Mouse (Mus musculus) heart, postnatal 14 days (tissue): ENCODE measurements at regions not wholly inside any gene's neighbourhood (a gene's known extent, or its start where the extent isn't known, plus 50 kb on each side); places are given as distances from the start of the nearest gene placed in this dataset.

Source experiments
- DNase-seq, 2 experiments: peaks; one replicate each; pipeline ENCODE4 v3.0.0; 2021 to 2022
- intact Hi-C: fragments of 180-260 bp; cut with DNase I; formaldehyde crosslinking; loops from one replicate; pipeline ENCODE4 v1.15.1; 2025

DNA sequence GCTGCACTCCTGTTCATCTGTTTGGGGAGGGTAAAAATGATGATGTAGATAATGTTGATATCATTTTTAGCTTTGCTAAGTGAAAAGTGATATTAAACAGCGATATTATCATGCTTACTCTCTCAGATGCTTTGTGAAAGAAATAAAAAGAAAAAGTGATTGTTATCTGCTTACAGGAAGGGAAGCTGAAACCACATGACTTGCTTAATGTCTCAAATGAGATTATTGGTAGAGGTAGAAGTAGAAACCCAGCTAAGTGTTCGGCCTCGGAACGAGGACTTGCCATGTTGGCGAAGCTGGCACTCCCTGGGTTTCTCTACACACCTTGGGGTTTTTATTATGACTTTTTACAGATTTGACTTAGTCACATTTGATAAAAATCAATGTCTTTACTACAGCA lies 200.1 kb upstream of the Tank start:
- DNase-seq = no peak
- intact Hi-C loops = no loop called here

DNA sequence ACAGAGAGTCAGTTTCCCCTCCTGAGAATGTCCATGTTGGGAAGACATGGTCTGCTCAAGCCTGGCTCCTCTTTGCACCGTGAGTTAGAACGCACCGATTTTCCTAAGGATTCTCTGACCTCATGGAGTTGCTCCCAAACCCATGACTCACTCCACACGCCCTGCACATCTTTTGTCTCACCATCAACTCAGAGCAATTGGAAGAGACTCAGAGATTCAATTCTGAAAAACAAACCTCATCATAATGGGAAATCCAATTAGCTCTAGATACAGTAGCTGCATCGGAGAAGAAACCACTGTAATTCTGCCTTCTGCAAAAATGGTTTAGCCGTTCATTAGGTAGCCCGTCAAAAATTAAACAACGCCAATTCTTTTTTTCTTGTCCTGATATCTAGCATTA lies 200.6 kb upstream of the Tank start:
- intact Hi-C loops = no loop called here

DNA sequence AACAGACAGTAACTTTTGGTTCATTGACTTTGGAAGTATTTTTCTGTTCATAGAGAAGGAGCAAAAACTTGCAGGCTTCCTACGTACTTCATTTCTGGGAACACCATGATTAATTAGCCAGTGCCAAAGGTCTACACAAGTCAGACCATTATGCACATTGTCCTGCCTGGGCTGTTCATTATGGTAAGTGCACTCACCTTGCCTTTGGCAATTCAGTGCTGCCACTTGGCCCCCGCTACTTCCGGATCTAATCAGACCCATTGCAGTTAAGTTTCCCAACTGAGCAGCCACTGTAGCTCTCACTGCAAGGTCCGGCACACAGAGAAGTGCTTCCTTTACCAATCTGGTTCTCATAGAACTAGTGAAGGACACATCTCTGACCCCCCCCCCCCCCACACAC lies 215.8 kb upstream of the Tank start:
- DNase-seq = no peak
- intact Hi-C loops = no loop called here

More for the DNA sequence above, 200.6 kb upstream of the Tank start:
- DNase-seq = no peak

DNA sequence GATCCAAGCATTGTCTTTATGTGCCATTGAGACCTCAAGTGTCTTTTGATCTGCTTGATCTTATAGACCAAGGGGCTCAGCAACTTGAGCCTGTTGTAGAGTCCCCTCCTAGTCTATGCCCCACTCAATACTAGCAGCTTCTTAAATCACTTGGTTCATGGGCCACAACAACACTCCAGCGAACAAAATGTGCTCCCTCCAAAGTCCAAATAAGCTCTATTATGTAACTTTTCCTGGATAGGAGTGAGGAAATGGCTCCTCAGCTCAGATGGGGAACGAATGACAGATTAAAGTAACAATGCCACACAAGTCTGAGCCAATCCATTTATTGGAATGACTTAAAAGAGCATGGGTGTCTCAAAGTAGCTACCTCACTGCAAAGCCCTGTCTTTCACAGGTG lies 217.0 kb upstream of the Tank start:
- no peak for DNase-seq

DNA sequence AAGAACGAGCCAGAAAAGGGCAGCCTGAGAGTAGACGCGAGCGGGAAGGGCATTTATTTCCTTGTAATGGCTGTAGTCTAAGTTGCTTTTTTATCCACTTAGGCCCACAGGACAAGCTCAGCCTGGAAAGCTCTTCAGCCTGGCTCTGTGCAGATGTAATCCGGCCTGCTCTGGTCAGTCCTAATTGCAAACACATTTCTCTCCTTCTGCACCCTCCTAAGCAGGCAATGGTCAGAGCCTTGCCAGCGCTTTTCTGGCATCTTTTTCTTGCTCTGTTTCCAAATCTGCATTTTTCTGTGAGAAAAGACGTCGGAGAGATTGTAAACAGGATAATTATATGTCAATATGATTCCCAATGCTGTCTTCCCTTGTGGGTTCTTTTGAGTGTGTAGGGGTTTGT lies 224.3 kb upstream of the Tank start:
- intact Hi-C loops = no loop called here
- peak; percentile 17 to 18 for DNase-seq

More for the DNA sequence above, 217.0 kb upstream of the Tank start:
- intact Hi-C loops = no loop called here

DNA sequence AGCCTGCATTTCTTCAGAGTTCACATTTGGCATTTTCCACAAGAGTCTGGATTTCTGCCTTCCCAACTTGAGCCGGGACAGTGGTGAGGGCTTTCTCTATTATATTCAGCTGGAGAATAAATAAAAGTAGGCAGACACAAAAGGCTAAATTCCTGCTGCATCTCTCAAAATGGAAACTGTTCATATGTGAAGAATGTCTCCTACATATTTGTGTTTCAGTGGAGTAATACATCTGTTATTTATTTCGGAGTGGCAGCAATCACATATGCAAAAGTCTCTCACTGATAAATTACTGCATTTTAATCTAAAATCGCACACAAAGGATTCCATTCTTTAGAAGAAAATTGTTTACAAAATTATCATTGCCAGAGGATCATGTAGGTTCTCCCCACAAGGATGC lies 230.9 kb upstream of the Tank start:
- DNase-seq = no peak
- intact Hi-C loops = no loop called here

DNA sequence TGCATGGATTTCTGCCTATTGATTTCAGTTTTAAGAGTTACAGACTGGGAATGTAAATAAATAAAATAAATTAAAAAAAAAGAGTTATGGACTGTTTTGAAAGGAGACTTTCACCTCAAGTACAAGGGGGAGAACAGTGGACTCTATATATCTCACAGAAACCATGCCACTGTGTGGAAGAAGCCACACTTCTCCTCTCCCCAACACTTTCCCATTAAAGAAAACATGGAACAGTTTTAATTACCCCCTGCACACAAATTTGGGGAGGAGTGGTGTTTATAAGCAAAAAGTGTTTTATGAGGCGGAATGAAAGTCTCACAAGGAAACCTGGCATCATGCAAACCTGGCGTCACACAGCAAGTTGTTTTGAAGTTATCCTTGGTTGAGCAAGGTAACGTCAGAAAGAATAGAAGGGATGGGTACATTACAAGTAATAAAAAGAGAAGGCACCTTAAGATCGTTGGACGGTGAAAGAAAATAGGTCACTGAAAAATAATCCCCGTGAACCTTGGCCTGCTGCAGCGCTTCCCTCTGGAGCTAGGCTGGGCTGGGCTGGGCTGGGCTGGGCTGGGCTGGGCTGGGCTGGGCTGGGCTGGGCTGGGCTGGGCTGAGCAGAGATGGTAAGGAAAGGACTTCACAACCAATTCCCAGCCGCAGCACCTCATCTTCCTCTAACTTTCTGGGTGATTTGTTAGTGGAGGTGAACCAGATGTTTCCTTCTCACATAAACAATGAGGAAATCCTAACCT lies 232.2 kb upstream of the Tank start:
- intact Hi-C loops = no loop called here
- no peak for DNase-seq

DNA sequence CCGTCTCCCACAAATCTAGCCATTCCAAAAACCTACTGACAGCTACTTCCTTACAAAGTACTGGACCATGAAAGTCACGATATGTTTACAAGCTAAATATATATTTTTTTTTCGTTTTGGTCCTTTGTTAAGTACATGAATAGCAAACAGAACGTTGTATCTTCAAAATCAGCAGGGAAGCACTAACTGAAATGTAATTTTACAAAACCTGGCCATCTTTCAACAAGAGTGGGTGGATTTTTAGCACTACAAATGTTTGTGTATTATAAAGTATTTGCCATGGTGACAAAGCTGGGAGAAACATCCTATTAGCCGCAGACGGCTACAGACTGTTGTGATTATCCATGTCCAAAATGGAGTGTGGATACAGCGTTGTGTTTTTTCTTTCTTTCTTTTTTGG lies 233.1 kb upstream of the Tank start:
- intact Hi-C loops = no loop called here
- no peak for DNase-seq

DNA sequence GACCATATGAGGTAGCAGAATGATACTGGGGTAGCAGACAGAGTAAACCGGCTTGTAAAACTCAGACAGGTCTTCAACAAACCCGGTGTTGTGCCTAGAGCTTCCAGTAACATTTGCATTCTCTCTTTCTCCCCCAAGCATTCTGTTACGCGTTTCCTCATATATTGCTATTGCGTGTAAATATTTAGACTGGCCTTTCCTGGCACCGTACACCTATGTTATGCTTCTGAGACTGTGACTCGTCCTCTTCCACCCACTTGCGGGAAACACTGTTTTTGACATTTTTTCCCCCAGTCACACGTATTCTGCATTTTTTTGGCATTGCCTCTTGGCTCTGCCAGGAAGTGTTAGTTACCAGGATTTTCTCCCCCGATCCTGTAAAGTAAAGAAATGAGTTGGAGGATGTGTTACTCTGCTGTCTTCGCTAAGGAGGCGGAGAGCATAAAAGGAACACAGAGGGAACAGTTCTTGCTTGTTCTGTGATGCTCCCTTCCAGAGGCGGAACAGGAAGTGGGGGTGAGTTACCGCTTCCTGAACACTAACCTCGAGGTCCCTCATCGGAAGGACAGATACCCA lies 233.7 kb upstream of the Tank start:
- intact Hi-C loops = no loop called here
- DNase-seq = peak in 1 of 2 experiments; percentile 15

DNA sequence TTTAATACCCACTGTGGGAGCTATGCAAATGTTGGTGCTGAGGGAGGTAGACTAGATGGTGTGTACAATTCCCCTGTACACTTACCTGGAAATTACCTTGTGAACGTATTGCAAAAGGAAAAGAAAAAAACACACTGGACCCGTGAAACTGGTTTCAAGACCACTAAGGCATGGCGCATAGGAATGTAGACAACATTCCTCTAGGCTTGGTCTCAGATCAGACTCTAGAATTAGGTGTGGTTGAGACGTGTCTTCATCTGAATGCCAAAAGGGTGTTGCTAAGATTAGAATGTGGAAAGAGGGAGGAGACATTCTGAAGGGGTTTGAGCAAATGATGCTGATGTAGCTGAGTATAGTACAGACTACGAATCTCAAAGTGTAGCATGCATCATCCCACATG lies 237.1 kb upstream of the Tank start:
- intact Hi-C loops = no loop called here
- DNase-seq = no peak

DNA sequence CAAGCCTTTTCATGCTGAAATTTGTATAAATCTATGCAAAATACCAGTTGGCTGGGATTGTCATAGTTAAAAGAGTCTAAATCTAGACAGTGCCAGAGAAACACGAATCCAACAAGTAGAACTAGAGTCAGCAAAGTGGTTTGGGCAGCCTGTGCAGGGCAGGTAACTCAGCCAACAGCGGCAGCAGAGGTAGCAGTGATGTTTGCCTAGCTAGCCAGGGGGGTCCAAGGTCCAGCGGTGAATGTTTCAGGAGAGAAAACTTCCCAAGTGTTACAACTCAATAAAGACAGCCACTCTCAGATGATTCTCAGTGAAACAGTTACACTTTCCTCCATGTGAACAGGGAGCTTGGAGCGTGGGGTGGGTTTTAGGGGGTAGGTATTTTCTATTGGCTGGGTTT lies 259.2 kb upstream of the Tank start:
- no peak for DNase-seq
- intact Hi-C loops = no loop called here

DNA sequence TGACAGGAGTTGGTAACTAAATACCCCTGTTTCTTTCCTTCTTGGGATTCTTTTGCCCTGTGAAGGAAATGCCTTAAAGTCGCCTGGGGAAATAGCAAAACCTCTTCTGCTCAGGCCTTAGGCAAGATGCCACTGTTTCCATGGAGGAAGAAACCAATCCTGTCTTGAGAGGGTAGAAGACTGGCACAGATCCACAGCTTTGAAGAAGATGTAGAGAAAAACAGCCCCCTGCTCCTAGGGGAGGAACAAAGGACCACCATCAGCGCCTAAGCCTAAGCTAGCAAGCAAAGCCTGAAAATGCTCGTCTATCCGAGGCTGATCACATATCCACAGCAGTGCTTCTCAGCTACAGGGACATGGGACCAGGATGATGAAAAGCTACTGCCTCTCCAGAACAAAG lies 268.0 kb upstream of the Tank start:
- DNase-seq = no peak
- intact Hi-C loops = no loop called here

DNA sequence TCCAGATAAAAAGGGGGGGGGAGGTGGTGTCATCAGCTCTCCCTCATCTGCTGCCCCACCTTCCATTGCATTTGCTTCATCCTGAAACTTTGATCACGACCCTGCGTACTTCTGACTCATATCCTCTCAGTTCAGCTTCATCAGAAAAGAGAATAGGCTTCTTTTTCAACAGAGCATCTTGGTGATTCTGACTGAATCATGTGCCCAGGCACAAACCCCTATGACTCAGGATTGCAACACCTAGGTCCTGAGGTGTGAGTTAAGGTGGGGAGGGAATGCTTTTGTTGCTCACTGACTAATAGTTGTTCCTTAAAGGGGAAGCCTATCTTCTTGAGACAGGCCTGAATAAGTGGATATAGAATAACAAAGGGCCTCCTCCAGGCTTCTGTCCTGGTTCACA lies 269.2 kb upstream of the Tank start:
- no peak for DNase-seq
- intact Hi-C loops = no loop called here

DNA sequence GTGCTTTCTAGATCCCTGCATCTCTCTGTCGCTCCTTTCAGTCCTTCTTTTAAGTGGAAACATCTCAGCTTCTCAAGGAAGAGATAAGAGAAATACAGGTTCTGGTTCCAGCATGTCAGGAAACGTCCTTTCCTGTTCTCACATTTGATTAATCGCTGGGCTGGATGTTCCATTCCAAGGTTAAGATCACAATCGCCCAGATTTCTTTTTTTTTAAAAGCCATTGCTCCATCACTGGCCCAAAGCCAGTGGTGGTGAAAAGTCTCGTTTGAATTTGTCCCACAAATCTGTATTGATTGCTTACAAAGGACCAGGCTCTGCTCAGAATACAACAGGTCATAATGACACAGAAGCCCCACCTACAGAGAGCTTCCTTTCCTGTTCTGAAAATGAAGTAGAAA lies 281.2 kb upstream of the Tank start:
- intact Hi-C loops = loop anchor here (5.0 kb wide), 1 partner anchor 105 kb away; no protein-coding TSS in a partner anchor
- DNase-seq = no peak

DNA sequence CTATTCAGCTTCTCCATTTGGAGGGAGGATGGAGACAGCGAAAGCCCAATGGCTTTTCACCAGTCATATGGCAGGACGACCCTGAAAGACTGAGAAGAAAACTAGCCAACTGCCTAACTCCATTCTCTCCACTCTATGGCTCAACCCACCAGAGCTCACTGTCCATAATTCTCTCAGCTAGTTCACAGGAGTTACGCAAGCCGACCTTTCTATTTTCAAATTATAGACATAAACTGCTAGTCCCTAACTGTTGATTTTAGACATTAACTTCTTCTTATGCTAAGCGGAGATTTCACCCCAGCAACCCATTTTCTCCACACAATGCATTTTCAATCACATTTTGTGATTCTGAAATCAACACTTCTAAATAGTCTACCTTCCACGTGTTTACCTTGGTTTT lies 281.8 kb upstream of the Tank start:
- no peak for DNase-seq
- intact Hi-C loops = loop anchor here (5.0 kb wide), 1 partner anchor 106 kb away; no protein-coding TSS in a partner anchor

DNA sequence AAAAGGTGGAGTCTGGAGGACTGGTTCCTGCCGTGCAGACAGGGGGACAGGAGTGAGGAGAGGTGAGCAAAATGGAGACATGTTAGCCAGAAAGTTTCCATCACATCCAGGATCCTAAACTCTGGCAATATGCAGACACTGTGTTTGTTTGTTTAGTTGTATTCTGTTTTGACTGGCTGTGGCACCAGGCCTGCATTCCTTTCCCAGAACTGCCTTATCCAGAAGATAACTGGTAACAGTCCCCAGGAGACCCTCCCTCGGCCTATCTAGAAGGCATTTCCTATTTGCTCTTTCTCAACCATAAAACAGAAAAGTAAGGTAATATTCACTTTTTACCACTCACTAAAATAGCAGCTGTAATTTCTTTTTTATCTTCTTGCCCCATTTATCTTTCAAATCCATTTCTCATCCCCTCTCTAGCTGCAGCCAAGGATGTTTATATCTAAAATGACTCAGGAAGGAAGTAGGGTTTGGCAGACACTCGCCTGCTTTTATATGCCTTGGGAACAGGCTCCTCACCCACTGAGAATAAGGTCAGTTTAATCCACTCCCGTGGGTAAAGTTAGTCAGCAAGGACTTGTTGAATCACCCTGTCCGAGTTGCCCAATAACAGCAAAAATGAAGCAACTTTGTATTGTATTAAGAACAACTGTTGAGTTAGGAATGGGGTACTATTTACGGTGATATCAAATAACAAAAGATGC lies 283.0 kb upstream of the Tank start:
- intact Hi-C loops = loop anchor here (5.0 kb wide), 1 partner anchor 107 kb away; no protein-coding TSS in a partner anchor
- DNase-seq = peak; percentile 21 to 27

DNA sequence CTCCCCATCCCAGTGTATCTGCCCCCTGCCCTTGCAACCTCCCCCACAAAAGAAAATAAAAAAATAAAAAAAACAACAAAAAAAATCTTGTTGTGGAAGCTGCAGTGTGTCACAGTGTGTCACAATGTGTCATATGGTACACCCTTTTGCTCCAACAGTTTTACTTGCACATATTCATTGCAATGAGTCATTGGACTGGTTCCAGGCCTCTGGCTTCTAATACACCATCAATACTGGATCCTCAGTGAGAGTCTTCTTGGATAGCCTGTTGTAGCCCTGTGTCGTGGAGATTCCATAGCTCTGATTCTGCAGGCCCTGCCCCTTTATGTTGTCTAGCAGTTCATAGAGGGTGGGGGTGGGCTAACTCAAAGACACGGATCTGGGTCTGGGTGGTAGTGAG lies 290.1 kb upstream of the Tank start:
- intact Hi-C loops = no loop called here
- DNase-seq = no peak

DNA sequence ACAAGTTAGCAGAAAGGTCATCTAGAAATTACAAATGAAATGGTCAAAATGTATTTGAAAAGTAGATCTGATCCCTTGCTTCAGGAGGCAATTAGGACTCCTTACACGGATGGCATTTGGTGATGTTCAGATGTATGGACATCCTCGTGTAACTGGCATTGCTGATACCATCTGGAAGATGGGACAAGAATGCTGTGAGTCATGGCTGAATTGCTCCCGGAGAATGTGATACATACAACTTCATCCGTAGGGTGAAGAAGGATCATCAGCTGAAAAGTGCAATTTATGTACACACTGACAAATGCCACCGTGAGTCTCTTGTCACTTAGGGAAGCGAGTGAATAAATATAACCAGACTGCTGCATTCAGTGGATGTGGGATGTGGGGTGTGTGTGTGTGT lies 293.7 kb upstream of the Tank start:
- intact Hi-C loops = no loop called here
- DNase-seq = no peak

DNA sequence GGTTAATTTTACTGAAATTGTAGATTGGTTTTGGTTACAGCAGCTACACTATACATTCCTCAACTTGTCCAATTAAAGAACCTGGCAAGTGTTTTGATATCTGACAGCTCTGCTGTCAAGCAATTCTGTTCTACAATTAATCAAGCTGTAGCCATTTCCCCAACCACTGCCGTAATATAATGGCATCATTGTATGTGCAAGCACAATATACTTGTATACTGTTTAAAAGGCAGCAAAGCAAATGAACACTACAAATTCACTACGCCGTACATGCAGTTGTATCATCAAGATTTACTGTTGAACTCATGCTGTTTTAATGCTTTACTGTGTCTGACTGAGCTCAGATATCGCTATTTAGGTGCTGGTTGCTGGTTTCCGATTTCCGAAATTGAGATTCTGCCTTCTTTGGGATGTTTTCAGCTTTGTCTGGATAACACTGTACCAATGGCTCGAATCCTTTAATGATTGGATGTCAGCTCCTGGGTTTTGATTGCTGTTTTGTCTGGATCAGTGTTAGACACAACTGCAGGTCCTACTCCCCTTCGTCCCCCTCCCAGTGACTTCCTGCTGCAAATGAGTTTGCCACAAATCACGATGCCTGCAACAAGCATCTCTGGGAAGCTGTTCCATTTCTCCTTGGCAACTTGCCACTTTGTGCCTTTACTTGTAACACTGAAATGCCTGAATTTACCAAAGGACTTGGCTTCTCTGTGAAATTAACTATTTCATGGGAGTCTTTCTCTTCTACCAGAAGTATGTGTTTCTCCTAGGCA lies 294.4 kb upstream of the Tank start:
- no peak for DNase-seq
- intact Hi-C loops = no loop called here

DNA sequence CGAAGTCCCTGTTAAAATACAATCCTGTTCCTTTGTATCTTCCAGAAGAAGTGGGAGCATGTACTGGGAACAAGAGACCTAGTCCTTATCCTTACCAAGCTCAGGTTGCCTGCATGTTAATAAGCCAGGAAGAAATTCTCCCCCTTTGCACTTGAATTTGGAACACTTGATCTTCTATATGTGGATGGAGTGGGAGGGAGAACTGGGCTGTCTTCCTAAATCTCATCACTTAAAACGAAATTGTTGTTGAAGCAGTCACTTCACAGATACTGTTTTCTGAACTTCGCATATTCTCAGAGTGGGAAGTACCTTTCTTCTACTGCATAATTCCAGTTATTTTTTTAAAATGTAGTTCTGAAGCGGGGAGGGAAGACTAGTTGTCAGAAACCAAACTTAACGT lies 305.7 kb upstream of the Tank start:
- no peak for DNase-seq
- intact Hi-C loops = no loop called here

DNA sequence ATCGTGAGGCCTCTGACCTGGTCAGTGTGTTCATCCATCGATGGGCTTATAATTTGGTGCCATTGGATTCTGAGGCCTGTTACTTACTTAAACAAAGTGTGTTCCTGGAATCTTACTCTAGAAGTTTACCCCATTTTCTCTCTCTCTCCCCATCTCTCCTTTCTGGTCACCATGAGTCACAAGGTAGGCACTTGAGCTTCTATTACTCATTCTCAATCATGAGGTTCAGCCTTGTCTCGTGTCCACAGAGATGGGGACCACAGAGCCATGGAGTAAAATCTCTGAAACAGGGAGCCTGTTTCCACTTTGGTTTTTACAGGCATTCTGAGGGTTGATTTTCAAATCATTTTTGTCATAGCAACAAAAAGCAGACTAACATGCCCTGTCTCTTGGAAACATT lies 304.7 kb upstream of the Rbms1 start:
- intact Hi-C loops = no loop called here
- no peak for DNase-seq
